Mouse (Mus musculus): Measurements from ENCODE around the gene Afg1l.

Gene Afg1l

GRCm38 (mm10) chr10:42299967-42300366 is 178.4 kb downstream of the Afg1l start:
- intact Hi-C loops (cut with DNase I), result loop anchor here (10.0 kb wide), 1 partner anchor 785 kb away; the partner anchor contains the start of gene Cd164

- intact Hi-C loops (cut with DNase I), result loop anchor here (10.0 kb wide), 1 partner anchor 785 kb away; the partner anchor contains the start of gene Cd164
These were observed 178.9 kb downstream of the Afg1l start for GRCm38 (mm10) chr10:42299426-42299825.

GRCm38 (mm10) chr10:42297954-42298353 is 180.4 kb downstream of the Afg1l start:
- intact Hi-C loops (cut with DNase I), result loop anchor here (10.0 kb wide), 1 partner anchor 783 kb away; the partner anchor contains the start of gene Cd164

GRCm38 (mm10) chr10:42297109-42297508 is 181.3 kb downstream of the Afg1l start:
- intact Hi-C loops (cut with DNase I), result loop anchor here (10.0 kb wide), 1 partner anchor 782 kb away; the partner anchor contains the start of gene Cd164

GRCm38 (mm10) chr10:42296559-42296958 is 181.8 kb downstream of the Afg1l start:
- intact Hi-C loops (cut with DNase I), result loop anchor here (10.0 kb wide), 1 partner anchor 782 kb away; the partner anchor contains the start of gene Cd164

GRCm38 (mm10) chr10:42295028-42295427 is 183.3 kb downstream of the Afg1l start:
- intact Hi-C loops (cut with DNase I), result loop anchor here (2.0 to 10.0 kb wide), 2 partner anchors 464 to 780 kb away; partner anchors contain the start of gene Cd164

GRCm38 (mm10) chr10:42294392-42294791 is 184.0 kb downstream of the Afg1l start:
- intact Hi-C loops (cut with DNase I), result loop anchor here (2.0 to 10.0 kb wide), 3 partner anchors 222 to 780 kb away; partner anchors contain the start of gene Cd164

GRCm38 (mm10) chr10:42293877-42294276 is 184.5 kb downstream of the Afg1l start:
- intact Hi-C loops (cut with DNase I), result loop anchor here (2.0 to 10.0 kb wide), 4 partner anchors 222 to 779 kb away; partner anchors contain the start of gene Cd164

GRCm38 (mm10) chr10:42291360-42291759 is 187.0 kb downstream of the Afg1l start:
- intact Hi-C loops (cut with DNase I), result loop anchor here (5.0 to 10.0 kb wide), 2 partner anchors 219 to 777 kb away; partner anchors contain the start of gene Cd164

- intact Hi-C loops (cut with DNase I), result no loop called here
These were observed 190.7 kb downstream of the Afg1l start for GRCm38 (mm10) chr10:42287666-42288065.

- intact Hi-C loops (cut with DNase I), result loop anchor here (5.0 kb wide), 3 partner anchors 86 to 246 kb away; no protein-coding TSS in a partner anchor
These were observed 200.0 kb downstream of the Afg1l start for GRCm38 (mm10) chr10:42278307-42278850.

GRCm38 (mm10) chr10:42277476-42278306 is 200.7 kb downstream of the Afg1l start:
- intact Hi-C loops (cut with DNase I), result loop anchor here (5.0 kb wide), 3 partner anchors 85 to 245 kb away; no protein-coding TSS in a partner anchor

- intact Hi-C loops (cut with DNase I), result loop anchor here (5.0 kb wide), 3 partner anchors 84 to 244 kb away; no protein-coding TSS in a partner anchor
These were observed 201.6 kb downstream of the Afg1l start, which contains the start of gene Foxo3 for GRCm38 (mm10) chr10:42276507-42277345. Foxo3 (minus strand) TSS chr10:42276755.

GRCm38 (mm10) chr10:42275871-42276501 is 202.4 kb downstream of the Afg1l start:
- intact Hi-C loops (cut with DNase I), result loop anchor here (5.0 kb wide), 3 partner anchors 84 to 244 kb away; no protein-coding TSS in a partner anchor

GRCm38 (mm10) chr10:42275401-42275870 is 202.9 kb downstream of the Afg1l start:
- intact Hi-C loops (cut with DNase I), result loop anchor here (5.0 kb wide), 3 partner anchors 83 to 243 kb away; no protein-coding TSS in a partner anchor

GRCm38 (mm10) chr10:42274712-42275400 is 203.5 kb downstream of the Afg1l start:
- intact Hi-C loops (cut with DNase I), result loop anchor here (5.0 kb wide), 3 partner anchors 83 to 243 kb away; no protein-coding TSS in a partner anchor

- intact Hi-C loops (cut with DNase I), result no loop called here
These were observed 204.3 kb downstream of the Afg1l start for GRCm38 (mm10) chr10:42273760-42274691.

GRCm38 (mm10) chr10:42273403-42273759 is 205.0 kb downstream of the Afg1l start:
- intact Hi-C loops (cut with DNase I), result no loop called here

All from adrenal gland (tissue).